Mouse (Mus musculus) brain, embryonic 14.5 days (tissue): ENCODE measurements around the gene Tnfrsf9. TPM values are rescaled to one million over a fixed set of nuclear protein-coding genes. Genes with fewer than 3 reads are reported as not detected.

Source experiments
- DNase-seq: peaks from one replicate; pipeline ENCODE4 v3.0.0-alpha.2; 2011; ENCODE audit warnings: low read depth
- CTCF ChIP-seq: fragments of 200-500 bp; IDR thresholded peaks from 2 replicates; pipeline ENCODE4 v1.5.1; 2012; ENCODE audit warnings: inconsistent platforms, mild to moderate bottlenecking, moderate library complexity, borderline replicate concordance; ENCODE audit not compliant: insufficient read depth, insufficient read length; ENCODE audit errors: extremely low read depth
- POLR2A ChIP-seq: fragments of 200-500 bp; IDR thresholded peaks from 2 replicates; pipeline ENCODE4 v1.6.1; 2012; ENCODE audit warnings: mild to moderate bottlenecking, inconsistent platforms, borderline replicate concordance; ENCODE audit not compliant: poor library complexity, insufficient read depth, insufficient read length, severe bottlenecking; ENCODE audit errors: extremely low read depth
- polyA plus RNA-seq: library from polyadenylated mRNA; depleted of rRNA; stranded (reverse); fragments of >200 nt; gene quantifications from 2 replicates; pipeline ENCODE4 v1.2.3, GENCODE M21; 2012

Gene Tnfrsf9
- polyA plus RNA-seq, 1 experiment = 0.25 TPM

DNA sequence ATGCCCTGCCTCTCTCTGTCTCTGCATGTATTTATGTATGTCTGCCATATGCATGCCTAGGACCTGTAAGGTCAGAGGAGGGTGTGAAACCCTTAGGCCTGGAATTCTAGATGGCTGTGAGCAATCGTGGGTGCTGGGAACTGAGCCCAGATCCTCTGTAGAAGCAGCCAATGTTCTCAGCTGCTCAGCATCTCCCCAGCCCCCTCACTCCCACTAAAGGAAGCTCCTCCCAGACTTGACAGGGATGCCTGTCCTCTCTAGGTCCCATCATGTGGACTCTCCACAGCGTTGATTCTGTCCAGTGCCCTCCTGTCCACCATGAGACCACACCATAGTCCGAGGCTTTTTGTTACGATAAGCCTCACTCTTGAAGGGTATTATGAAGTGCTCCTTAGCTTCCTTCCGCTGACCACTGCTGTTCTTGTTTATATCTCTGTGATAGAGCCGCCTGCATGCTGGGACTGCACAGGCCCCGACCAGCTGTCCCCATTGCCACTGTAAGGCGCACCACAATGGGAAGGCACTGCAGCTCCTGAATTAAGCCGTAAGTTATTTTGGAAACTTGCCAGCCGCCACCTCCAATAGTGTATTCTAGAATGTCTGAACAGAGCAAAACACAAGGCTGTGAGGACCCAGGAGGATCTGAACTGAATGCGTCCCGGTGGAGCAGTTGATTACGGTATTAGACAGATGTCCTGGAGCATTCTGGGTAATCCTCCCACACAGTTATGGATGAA is 42.2 kb downstream of the Tnfrsf9 start:
- DNase-seq = peak; percentile 86
- TF ChIP-seq POLR2A (no peak), CTCF (no peak)

DNA sequence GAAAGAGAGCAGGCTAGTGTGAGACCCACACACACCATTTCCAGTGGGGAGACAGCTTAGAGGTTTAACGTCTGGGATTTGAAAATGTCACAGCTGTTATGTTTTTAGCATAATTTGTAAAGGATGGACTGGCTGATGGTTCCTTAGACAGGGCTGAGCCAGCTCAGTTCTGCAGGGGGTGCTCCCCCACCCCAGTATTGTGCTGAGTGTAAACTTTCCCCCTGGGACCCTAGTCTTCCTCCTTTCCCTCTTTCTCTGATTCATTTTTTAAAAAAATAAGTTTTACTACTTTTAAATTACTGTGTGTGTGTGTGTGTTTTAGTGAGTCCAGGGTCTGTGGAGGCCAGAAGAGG is 42.7 kb downstream of the Tnfrsf9 start:
- TF ChIP-seq POLR2A (no peak), CTCF (no peak)
- no peak for DNase-seq

DNA sequence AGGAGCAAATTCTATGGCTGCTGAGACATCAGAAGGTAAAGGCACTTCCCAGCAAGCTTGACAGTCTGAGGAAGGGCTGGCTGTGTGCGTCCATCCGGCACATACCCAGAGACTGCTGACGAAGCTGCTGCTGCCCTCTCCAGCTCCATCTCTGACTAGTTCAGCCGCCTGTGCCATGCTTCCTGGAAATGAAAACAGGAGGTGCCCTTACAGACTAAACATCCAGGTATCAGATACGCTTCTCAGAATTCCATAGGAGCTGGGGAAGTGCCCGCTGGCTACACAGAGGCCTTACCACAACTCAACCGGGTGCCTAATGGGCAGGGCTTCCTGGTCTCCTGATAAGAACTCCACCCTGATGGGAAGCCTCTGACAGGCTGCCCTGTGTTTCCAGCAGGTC is 44.2 kb downstream of the Tnfrsf9 start:
- no peak for TF ChIP-seq CTCF
- no peak for TF ChIP-seq POLR2A
- DNase-seq = no peak

DNA sequence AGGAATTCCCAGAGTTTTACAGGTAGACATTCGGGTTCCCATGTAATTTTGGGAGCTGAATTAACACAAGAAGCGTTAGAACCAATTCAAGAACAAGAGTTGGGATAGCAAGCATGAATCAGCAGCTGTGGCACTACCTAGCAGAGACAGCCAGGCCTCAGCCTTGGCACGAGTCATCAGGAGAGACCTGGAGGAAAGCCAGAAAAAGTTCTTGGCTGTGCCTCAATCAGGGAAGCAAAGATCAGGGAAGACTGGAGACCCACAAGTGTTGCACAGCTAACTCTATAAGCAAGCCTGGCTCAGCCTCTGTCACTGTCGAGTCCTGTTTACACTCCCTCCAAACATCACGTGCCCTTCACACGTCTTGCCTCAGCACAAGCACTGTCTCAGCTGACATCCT is 47.9 kb downstream of the Tnfrsf9 start:
- TF ChIP-seq POLR2A (no peak), CTCF (no peak)
- peak; percentile 51 for DNase-seq

DNA sequence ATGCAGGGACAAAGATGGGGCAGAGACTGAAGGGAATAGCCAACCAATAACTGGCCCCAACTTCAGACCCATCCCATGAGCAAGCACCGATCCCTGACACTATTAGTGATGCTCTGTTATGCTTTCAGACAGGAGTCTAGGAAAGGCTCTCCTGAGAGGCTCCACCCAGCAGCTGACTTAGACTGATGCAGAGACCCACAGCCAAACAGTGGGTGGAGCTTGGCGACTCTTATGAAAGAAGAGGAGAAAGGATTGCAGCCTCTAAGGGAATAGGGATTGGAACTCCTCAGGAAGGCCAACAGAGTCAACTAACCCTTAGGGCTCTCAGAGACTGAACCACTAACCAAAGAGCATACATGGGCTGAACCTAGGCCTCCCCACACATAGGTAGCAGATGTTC is 49.3 kb downstream of the Tnfrsf9 start:
- no peak for TF ChIP-seq CTCF
- TF ChIP-seq POLR2A = no peak
- DNase-seq = no peak

DNA sequence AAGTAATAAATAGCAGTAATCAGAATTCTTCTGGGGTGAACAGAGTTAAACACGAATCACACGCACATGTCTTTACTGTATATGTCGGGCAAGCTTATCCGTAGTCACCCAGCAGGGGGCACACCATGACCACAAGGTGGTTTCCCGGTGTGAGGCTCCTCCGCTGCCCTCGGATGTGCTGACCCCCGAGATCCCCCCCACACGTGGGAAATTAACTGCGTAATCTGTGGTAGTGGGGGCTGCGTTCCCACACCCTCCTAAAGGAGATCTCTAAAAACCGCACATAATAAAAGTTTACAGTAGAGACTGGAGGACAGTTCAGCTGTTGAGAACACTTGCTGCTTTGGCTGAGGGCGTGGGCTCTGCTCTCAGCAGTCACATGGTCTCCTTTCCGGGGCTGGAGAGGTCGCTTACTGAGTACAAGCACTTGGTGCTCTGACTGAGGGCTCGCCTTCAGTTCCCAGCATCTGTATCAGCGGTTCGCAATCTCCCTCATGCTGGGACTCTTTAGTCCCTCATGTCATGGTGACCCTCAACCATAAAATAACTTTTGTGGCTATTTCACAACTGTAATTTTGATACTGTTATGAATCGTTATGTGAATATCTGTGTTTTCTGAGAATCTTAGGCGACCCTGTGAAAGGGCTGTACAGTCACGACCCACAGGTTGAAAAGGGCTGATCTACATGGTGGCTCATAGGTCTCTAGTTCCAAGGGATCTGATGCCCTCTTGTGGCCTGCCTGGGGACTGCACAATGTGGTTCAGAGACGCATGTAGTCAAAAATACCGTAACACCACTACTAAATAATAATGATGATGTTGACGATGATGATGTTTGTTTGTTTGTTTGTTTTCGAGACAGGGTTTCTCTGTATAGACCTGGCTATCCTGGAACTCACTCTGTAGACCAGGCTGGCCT is 50.5 kb downstream of the Tnfrsf9 start:
- DNase-seq = peak; percentile 77
- TF ChIP-seq CTCF = peak; percentile 79
- no peak for TF ChIP-seq POLR2A

GRCm38 (mm10) chr4:150965555-150965951 is 51.2 kb downstream of the Tnfrsf9 start:
- no peak for TF ChIP-seq POLR2A
- peak; percentile 26; the same call in 1 of the 2 replicates for TF ChIP-seq CTCF
- DNase-seq = no peak

GRCm38 (mm10) chr4:150966556-150966955 is 52.2 kb downstream of the Tnfrsf9 start:
- DNase-seq = peak; percentile 53
- TF ChIP-seq POLR2A (no peak), CTCF (peak; percentile 75)

DNA sequence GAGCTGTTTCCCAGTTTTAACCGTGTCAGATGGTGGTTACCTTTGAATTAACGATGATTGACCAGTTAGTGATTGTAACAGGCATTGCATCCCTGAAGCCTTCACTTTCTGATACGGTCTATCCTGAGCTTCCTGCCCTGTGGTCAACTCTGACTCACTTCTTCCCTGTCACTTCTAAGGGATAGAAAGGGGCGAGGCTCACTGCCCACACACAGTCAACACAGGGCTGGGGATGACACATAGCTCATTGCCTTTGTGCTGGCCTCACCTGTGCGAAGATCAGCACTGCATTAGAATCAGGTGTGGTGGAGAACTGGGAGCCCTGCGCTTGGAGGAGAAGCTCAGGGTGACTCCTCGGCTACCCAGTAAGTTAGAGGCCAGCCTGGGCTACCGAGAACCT is 54.6 kb downstream of the Tnfrsf9 start:
- TF ChIP-seq CTCF = no peak
- TF ChIP-seq POLR2A = no peak
- no peak for DNase-seq

- DNase-seq = no peak
- TF ChIP-seq POLR2A (no peak), CTCF (no peak)
These were observed 58.9 kb downstream of the Tnfrsf9 start for GRCm38 (mm10) chr4:150973264-150973663.

DNA sequence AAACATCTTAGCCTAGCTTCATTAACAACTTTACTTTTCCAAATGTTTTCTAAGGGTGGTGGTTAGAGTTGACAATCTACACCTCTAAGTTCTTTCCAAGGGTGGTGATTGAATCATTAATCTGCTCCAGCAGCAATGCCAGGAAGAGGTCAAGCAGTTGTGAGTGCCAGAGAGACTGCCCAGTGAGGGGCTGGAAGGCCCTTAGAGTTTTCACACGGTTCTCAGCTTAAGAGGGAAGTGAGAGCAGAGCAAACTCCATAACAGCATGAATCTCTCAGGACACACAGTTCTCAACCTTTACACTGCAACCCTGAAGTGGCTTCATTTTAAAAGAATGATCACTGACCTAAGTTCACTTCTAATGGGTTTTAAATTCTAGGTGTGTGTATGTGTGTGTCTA is 60.8 kb downstream of the Tnfrsf9 start:
- no peak for DNase-seq
- TF ChIP-seq POLR2A (no peak), CTCF (no peak)
